Mouse (Mus musculus): ENCODE data around the gene C1galt1.

DNA sequence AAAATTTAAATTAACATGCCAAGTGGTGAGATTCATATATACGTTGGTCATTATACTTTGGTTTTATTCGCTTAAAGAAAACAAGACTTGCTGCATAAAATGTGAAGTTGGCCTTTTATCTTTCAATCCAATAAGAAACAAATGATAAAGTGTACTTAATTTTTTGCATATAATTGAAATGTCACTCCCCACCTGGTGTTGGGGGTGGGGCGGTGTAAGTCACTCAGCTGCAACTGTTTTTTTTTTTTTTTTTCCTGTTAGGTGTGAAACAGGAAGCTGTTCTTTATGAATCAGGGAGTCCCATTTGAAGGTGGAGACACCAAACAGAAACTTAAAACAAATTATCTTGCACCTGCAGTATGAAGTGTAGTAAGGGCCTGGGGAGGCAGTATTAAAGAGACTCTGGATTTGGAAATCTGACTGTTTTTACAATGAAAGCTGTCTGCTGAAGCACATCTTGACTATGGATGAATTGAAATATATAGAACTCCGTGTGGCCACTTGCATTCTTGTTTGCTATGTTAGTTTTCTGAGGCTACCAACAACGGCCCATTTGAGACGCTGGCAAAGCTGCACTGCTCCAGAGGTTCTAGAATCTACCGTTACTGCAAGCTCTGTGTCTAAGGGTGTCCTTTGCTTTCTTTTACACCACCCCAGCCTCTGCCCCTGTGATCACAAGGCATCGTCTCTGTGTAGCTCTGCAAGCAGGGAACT lies 2.2 kb downstream of the C1galt1 start:
- TF ChIP-seq CTCF (IDR thresholded peaks at IDR 0.05; ENCODE audit: insufficient read depth, low read depth, low read length) (no peak), POLR2A (IDR thresholded peaks at IDR 0.05; ENCODE audit: insufficient read depth, low read depth, low read length) (no peak)
